Mouse (Mus musculus) cerebellum, adult 11 months (tissue): ENCODE data around the gene Slc4a2.
A peak's percentile ranks its signal among the peaks of the same experiment; 100 is the strongest.
"Not testable (repeated sequence)": the region's sequence is repeated elsewhere in the genome, so short reads cannot be mapped to it uniquely, and the experiment has no call there.

Experiments used
- DNase-seq: peaks from one replicate; pipeline ENCODE4 v3.0.0; 2022

Slc4a2 gene

DNA sequence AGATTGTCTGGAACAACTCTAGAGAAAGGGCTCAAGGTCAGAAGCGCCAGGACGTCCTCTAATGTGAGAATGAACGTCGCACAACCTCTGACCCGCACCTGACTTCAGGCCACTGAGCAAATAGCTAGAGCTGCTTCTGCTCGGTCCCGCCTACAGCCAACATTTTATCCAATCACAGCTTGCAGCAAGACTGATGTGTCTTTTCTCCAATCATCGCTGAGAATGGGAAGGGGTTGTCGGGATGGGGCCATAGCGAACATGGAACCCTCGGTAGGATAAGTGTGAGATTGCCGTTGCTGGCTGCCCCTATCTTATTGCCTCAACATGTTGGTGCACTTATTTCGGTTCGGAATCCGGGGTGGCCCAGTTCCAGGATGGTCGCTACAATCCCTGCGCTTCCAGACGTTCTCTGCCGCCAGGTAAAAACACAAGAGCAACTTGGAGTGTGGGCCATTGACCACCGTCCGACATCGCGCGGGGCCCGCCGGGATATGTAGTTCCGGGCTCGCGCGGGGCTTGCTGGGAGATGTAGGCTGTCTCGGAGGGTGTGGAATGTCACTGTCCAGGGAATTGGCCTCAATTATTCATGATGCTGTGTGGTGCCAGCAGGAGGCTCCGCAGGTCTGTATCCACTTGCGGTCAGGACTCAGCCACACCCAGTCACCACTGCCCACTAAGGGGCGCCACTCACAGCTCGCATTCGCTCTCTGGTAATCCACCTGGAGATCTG lies 29.3 kb upstream of the Slc4a2 start:
- DNase-seq: peak; percentile 94

DNA sequence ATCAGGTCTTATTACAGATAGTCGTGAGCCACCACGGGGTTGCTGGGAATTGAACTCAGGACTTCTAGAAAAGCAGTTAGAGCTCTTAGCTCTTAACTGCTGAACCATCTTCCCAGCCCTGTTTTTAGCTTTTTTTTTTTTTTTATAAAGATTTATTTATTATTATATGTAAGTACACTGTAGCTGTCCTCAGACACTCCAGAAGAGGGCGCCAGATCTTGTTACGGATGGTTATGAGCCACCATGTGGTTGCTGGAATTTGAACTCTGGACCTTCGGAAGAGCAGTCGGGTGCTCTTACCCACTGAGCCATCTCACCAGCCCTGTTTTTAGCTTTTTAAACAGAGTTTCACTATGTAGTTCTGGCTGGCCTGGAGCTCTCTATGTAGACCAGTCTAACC lies 27.4 kb upstream of the Slc4a2 start:
- not testable (repeated sequence) for DNase-seq

DNA sequence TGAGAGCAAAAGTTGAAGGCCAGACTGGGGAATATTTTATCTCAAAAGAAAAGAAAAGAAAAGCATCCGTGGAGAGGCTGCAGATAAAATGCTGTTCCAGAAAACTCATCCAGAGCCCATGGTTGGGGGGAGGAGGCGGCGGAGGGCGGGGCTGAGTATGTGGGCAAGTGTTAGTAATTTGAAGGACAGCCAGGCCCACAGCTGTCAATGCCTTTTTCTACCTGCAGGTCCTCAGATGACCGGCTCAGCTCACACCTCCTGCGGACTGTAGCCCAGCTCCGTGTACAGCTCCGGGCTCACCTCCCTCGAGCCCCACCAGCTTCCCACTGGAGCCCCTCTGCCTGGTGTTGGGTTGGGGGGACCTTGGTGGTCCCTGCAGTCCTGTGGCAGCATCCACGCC lies 24.0 kb upstream of the Slc4a2 start:
- DNase-seq: no peak

DNA sequence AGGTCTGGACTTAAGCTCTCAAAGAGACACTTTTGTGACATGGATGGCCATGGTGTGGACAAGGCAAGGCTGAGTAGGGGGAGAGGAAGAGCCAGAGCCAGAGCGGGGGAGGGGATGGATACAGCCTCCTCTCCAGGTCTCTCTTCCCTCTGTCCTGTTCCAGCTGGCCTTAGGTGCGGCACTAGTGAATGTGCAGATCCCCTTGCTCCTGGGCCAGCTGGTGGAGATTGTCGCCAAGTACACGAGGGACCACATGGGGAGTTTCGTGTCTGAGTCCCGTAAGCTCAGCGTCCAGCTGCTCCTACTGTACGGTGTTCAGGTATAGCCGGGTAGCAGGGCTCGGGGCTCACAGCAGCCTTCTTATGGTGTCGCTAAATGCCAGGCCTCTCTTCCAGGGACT lies 23.3 kb upstream of the Slc4a2 start:
- no peak for DNase-seq

DNA sequence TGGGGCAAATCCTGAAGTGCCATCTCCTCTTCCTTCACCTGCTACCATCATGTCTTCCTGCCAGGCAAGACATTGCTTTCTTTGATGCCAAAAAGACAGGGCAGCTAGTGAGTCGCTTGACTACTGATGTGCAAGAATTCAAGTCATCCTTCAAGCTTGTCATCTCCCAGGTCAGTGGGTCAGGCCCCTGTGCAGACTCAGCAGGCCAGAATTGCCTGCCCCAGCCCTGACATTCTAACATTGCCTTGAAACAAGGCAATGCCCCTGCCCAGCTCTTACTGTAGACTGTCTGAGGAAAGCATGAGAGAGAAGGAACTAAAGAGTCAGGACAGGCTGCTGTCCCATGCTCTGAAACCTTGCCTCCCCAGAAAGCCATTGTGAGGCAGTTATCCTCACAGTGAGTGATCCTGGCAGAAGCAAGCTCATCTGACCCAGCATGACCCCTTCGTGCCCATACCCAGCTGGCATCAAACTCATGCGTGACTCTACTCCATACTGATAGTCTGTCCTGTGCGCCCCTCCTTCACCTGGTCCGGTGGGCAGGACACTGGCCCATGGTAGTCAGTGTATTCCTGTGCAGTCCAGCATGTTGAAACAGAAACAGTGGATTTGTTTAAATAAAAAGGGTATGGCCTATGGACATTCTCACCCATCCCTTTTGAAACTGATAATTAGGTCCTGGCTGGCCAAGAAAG lies 22.6 kb upstream of the Slc4a2 start:
- DNase-seq: no peak

DNA sequence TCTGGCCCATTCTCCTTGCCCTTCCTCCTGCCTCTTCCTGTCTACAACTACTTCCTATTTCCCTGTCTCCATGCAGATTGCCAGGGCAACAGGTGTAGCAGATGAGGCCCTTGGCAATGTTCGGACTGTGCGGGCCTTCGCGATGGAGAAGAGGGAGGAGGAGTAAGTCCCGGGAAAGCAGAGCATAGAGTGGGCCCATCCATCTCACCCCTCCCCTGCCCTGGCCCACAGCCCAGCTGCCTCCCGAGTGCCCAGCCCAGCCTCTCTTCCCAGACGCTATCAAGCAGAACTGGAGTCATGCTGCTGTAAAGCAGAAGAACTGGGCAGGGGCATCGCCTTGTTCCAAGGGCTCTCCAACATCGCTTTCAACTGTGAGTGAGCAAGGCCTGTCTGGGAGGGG lies 21.7 kb upstream of the Slc4a2 start:
- no peak for DNase-seq

DNA sequence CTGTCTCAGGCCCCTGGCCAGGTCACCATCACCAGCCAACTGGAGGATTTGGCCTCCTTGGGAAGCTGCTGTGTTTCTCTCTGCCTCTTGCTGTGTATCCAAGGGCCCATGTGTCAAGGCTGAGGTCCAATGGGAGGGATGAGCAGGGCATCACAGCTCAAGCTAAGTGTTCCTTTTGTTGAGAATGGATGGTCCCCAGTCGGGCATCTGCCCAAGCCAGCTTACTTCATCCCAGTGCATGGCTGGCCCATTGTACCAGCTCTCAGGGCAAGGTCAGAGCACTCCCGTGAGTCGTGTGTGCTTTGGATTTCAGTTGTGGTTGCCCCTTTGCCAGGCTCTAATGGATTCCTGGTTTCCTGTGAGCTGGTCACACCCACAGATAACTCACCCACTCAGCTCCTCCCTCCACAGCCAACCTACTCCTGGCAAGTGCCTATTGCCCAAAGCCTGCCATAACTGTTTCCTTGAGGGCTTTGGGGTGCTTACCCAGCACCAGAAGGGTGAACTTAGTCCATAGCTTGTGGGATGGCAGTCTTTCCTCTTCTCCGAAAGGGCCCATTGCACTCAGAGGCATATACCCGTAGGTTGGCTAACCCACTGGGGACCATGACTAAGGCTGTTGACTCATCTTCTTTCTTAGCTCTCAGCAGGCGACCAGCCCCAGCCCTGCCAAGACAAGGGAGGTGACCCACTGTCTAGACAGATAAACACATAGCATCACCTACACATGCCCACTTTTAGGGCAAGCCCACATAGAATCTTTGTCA lies 18.9 kb upstream of the Slc4a2 start:
- DNase-seq: no peak

DNA sequence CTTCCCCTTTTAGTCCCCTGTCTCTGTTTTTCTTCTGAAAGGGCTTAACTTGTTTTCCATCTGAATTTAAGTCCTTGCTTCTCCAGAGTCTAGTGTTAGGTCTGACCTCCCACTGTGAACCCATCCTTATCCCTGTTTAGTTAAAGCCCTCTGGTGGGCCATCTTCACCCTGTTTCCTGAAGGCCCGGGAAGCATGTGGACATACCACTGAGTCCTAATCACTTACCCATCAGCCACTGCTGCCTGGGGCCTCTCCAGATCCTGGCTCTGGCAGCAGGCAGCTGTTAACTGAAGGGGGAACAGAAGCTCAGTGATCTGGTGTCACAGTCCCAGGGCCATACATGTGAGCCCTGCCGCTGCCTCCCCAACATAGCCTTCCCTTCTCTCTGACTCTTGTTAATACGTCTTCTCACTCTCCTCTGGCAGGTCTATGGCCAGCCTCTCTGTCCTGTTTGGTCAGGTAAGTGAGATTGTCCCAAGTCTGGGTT lies 18.2 kb upstream of the Slc4a2 start:
- DNase-seq: no peak

DNA sequence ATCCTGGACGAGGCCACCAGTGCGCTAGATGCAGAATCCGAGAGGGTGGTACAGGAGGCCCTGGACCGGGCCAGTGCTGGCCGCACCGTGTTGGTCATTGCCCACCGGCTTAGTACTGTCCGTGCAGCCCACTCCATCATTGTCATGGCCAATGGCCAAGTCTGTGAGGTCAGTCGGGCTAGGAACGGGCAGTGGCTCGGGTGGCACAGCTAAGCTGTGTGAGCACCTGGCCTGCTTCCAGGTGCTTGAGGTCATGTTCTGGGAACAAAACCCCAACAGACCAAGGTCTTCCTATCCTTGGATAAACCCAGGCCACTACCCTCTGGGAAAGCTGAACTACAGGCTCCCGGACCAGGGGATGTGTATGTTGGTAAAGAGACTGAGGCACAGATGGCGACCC lies 15.0 kb upstream of the Slc4a2 start:
- no peak for DNase-seq

DNA sequence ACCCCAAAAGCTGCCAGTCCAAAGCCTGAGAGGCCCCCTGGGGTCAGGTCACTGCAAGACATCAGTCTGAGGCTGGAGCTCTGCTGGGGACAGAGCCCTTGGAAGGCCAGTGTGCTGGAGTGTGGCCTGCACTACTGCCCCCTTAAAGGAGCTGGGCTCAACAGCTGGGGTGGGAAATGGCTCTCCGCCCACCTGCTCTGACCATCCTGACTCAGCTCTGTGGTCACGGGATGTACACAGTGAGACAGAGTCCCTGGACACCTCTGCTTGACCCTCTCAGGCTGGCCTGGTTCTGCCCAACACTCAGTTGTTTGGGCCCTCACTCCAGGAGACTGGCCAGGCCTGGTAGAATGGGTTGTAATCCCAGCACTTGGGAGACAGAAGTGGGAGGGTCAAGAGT lies 14.2 kb upstream of the Slc4a2 start:
- no peak for DNase-seq

DNA sequence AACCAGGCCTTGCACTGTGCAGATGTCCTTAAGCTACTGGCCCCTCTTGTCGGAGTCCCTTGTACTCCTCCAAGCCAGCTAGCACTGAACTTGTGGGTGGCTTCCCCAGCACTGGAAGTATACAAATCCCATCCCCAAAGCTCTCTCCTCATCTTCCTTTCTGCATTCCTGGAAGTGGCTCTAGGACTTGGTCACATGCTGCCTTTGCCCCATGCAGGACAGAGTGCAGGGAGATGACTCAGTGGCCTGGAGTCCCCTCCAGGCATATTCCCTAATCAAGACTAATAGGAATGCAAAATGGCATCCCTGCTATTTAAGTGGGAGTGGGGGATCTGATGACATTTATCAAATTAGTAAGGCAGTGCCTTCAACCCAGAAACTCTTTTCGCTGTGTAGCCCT lies 11.6 kb upstream of the Slc4a2 start:
- DNase-seq: no peak

DNA sequence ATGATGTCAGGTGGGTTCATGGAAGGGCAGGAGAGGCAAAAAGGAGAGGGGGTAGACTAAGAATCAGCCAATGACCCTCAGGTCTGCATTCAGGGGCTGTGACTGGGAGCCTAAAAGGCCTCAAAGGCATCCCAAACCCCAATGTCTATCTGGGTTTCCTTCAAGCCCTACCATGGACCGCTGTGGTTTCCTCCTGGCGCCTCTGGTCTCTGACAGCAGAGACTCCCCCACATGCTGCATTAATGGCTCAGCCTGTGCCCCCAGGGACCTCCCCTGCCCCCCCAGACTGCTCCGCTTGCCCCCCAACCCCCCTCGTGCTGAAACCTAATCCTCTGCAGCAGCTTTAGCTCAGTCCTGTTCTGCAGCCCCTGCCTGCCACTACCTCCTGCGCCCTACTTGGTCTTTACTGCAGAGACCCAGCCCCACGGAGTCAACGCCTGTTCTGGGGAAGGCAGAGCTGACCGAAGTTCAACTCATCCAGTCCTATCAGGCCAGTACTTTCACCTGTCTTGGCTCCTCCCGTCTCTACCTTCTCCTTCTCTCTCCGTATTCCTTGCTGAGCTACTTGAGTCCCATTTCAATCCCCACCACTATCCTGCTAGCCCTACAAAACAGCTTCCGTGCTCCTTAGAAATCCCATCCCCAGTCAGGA lies 10.5 kb upstream of the Slc4a2 start, which contains the start of gene Asic3:
Gene Asic3 (plus strand): TSS at position 351 of the 652 bp plus-strand sequence.
- DNase-seq: no peak

DNA sequence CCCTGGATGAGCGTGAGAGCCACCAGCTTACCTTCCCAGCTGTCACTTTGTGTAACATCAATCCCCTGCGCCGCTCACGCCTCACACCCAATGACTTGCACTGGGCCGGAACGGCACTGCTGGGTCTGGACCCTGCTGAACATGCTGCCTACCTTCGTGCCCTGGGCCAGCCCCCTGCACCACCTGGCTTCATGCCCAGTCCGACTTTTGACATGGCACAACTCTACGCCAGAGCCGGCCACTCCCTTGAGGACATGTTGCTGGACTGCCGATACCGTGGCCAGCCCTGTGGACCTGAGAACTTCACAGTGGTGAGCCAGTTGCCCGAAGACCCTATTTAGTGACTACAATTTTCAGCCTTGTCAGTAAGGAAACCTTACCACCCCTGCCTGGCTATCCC lies 9.7 kb upstream of the Slc4a2 start:
- no peak for DNase-seq

DNA sequence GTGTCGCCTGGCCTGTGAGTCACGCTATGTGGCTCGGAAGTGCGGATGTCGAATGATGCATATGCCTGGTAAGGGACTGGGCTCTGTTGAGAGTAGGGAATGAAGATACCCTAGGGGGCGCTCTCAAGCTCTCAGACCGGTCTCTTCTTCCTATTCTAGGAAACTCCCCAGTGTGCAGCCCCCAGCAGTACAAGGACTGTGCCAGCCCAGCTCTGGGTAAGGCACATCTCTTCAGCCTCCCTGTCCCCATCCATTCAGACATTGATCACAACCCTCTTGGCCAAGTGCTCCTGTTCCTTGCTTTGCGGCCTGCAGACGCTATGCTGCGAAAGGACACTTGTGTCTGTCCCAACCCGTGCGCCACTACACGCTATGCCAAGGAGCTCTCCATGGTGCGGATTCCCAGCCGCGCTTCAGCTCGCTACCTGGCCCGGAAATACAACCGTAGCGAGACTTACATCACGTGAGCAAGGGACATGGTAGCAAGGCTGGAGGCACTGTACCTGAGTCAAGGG lies 7.4 kb upstream of the Slc4a2 start:
- peak; percentile 74 for DNase-seq

DNA sequence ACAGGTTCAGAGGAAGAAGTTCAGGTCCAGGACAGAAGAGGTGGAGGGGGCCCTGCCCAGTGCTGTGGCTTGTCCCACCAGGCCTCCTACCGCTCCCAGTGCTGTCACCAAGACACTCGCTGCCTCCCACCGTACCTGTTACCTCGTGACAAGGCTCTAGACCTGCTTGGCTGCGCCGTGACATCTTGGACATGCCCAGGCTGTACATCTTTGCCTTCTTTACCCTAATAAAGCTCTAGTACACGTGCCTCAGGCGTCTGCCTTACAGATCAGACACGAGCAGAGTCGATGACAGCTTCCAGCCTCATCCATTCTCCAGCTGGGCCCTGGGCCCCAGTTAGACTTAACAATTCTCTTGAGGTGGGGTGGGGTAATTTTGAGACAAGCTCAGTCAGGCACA lies 6.0 kb upstream of the Slc4a2 start:
- DNase-seq: no peak

DNA sequence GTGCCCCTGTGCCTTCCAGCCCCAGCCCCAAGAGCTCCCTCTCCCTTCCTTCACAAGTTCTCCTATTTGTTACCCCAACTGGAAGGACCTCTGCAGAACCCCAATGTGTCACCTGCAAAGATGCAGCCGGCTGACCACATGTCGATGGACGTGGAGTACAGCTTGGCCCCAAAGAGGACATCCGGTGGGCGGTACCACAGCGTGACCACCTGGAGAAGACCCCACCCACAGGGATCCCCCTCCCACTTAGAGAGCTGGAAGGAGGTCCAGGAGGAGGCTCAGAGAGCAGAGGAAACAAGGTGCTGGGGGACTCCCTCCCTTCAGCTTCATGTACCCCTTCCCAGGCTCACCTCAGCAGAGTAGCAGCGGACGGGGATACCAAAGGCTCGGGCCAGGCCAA lies 3.3 kb upstream of the Slc4a2 start:
- no peak for DNase-seq

DNA sequence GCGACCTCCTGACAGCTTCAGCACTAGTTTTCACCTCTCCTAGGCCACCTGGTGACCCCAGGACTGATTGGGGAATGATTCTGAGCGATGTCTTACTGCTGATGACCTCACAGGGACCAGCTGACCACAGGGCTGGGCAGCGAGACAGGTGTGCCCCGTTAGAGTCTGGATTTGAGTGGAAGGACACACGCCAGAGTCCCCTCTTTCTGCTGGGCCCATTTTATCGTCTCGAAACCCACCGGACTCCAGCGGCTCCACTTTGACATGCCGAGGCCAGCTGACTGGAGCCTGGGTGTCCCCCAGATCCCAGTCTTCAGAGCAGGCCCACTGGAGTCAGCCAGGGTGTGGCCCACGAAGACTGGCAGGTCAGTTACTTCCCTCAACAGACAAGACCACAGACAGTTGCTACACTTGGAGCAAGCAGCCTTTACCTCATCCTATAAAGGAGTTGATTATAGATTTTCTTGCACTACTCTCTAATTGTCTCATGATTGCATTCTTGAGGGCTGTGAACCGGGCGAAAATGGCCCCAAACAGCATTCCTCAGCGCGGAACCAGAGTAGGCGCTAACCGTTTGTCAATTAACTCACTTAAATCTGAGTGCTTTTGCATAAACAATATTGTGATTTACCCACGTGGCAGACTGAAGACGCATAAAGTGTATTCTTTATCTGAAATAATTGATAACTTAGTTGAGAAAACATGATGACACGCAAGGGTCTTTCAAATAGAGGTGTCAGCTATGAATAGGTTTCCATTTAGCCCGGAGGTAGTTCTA lies 556 bp downstream of the Slc4a2 start:
- peak; percentile 66 for DNase-seq

DNA sequence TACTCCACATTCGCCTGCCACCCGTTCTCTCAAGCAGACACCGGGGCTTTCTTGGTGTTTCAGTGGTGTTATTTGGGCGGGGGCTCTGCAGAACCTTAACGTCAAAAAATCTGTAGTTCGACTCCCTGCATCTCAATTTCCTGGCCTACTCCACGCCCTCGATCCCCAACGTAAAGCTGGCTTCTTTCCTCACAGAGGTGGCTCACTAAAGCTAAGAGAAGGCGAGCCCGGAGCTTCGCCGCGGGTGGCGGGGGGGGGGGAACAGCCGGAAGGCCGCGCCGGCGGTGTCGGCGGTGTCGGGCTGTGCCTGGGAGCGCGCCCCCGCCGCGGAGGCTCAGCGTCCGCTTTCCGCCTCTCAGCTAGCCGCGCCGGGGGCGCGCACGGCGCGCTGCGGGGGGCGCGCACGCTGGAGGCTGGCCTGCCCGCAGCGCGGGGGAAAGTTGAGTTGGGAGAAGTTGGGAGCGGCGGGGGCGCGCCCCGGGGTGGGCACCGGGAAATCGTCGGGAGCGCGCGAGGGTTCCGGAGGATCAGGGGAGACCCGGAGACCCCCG lies 1.3 kb downstream of the Slc4a2 start:
- peak; percentile 72 for DNase-seq

DNA sequence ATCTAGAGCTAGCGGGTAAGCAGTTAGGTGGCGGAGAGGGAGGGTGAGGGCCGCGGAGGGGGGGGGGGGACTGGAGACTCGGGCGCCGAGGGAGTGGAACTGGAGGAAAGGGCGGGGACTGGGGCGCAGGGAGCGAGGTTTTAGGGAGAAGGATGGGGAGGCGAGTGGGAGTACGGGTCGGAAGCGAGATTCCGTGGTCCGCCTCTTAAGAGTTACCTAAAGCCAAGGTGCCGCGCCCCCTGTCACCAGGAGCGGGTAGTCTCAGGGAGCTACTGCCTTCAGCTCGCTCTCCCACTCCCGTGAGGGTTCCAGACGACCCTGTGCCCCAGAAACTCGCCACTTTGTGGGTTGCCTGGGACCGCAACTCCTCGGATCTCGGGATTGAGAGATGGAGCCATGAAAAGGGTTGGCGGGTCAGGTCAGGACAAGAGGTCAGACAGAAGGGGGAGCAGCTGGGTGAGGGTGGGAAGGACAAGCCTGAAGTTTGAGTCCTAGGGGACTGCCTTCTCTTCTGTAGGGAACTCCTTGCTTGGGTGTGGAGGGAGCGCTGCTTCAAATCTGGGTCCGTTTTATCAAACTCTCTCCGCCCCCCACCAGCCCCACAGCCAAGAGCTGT lies 1.9 kb downstream of the Slc4a2 start:
- no peak for DNase-seq

DNA sequence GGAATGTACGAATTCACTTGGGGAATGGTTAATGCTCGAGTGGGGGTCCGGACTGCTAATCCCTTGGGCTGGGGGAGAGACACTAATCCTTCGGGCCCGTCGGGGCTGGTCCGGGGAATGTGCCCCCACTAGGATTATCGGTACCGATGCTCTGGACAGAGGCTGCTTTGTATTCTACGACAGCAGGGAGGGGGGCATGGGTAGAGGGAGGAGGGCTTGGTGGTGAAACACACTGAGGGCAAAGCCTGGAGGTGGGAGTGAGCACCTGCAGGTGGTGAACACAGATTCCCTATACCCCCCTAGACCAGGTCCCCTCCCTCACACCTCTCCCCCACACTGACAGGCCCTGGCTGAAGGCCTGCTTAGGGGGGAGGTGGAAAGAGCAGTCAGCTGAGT lies 2.4 kb downstream of the Slc4a2 start:
- no peak for DNase-seq

DNA sequence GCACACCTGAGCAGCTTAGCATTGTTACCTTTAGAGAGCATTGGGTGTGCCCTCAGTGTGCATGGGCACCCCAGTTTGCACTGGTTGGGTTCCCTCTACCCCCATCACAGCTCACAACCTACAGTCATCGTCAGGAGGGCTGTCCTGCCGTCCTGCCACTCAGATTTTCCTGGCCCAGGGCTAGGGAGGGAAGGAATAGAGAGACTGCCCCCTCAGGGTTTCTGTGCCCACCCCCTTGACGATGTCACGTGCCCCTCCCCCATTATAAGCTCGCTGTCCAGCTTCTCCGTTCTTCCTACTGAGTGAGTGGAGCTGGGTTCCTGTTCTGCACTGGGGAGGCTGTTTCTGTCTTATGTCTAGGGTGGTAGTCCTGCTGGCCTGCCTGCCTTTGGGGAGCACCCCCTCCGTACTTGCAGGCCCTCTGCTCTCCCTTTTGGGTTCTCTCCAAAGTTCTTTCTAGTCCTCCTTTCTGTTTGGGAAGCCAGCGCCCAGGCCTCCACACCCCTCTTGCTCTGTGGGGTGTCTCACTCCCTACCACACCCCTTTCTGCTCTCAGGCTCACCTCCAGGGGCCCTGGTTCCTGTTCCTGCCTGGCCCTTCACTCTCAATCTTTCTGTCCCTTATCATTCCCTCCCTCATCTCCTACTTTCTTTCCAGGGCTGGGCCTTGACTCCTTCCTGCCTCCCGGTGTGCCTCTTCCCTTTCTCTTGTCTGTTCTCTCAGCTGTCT lies 3.1 kb downstream of the Slc4a2 start:
- DNase-seq: no peak
